Mouse (Mus musculus) gastrocnemius, adult 18-20 months (tissue): ENCODE data around the gene Ndufb8. TPM values are rescaled to one million over a fixed set of nuclear protein-coding genes. Genes with fewer than 3 reads are reported as not detected.

ENCODE experiments used
- total RNA-seq, 2 experiments: library from RNA; stranded (reverse); gene quantifications; 2 replicates each; pipeline ENCODE4 v1.2.3; 2021

Ndufb8 gene
- total RNA-seq, 2 experiments from 2014 or later, result 929 to 979 TPM

Other genes with a start within 250 kb of the Ndufb8 start
- under 1 TPM in 1 of 2 experiments, not detected in 1; 0.14 TPM for gene Scd4, start 222.3 kb downstream of the Ndufb8 start, total RNA-seq
- gene Scd1, start 147.6 kb downstream of the Ndufb8 start, total RNA-seq, result 10 to 100 TPM; 20.6 to 38.0 TPM
- gene Wnt8b, start 62.0 kb downstream of the Ndufb8 start, total RNA-seq, result not detected
- 10 to 100 TPM; 18.3 to 21.7 TPM for gene Sec31b, start 9.6 kb downstream of the Ndufb8 start, total RNA-seq
- gene Gm20538, start 2.6 kb downstream of the Ndufb8 start, total RNA-seq, result not detected
- gene Hif1an, start 7.4 kb upstream of the Ndufb8 start, total RNA-seq, result 100 to 1,000 TPM; 120 to 121 TPM
- not detected for gene Pax2, start 200.6 kb upstream of the Ndufb8 start, total RNA-seq